Mouse (Mus musculus): ENCODE measurements around the gene Trp53rkb.
"Not testable (repeated sequence)": the region's sequence is repeated elsewhere in the genome, so short reads cannot be mapped to it uniquely, and the experiment has no call there.

Gene Trp53rkb

GRCm38 (mm10) chr2:166792355-166792754 is at the start of gene Trp53rkb:
Trp53rkb (plus strand) TSS chr2:166792531.
- DNase-seq (ENCODE audit: low read depth in 2 of 2, low spot score in 2 of 2), result no peak

- no peak for DNase-seq (ENCODE audit: low read depth in 2 of 2, low spot score in 2 of 2)
Measured at GRCm38 (mm10) chr2:166743504-166743903, 48.8 kb upstream of the Trp53rkb start.

- no peak for DNase-seq (ENCODE audit: low read depth in 2 of 2, low spot score in 2 of 2)
Measured at GRCm38 (mm10) chr2:166744433-166744832, 47.9 kb upstream of the Trp53rkb start.

GRCm38 (mm10) chr2:166745849-166746248 is 46.5 kb upstream of the Trp53rkb start:
- DNase-seq (ENCODE audit: low read depth in 2 of 2, low spot score in 2 of 2), result peak in 1 of 2 experiments; percentile 5

GRCm38 (mm10) chr2:166746261-166746913 is 45.9 kb upstream of the Trp53rkb start:
- not testable (repeated sequence) for DNase-seq (ENCODE audit: low read depth in 2 of 2, low spot score in 2 of 2)

- DNase-seq (ENCODE audit: low read depth in 2 of 2, low spot score in 2 of 2), result no peak
Measured at GRCm38 (mm10) chr2:166750620-166751191, 41.6 kb upstream of the Trp53rkb start.

- no peak for DNase-seq (ENCODE audit: low read depth in 2 of 2, low spot score in 2 of 2)
Measured at GRCm38 (mm10) chr2:166754194-166754593, 38.1 kb upstream of the Trp53rkb start.

GRCm38 (mm10) chr2:166754760-166755159 is 37.6 kb upstream of the Trp53rkb start:
- DNase-seq (ENCODE audit: low read depth in 2 of 2, low spot score in 2 of 2), result no peak

- DNase-seq (ENCODE audit: low read depth in 2 of 2, low spot score in 2 of 2), result no peak
Measured at GRCm38 (mm10) chr2:166757969-166758368, 34.4 kb upstream of the Trp53rkb start.

GRCm38 (mm10) chr2:166764051-166764450 is 28.3 kb upstream of the Trp53rkb start:
- no peak for DNase-seq (ENCODE audit: low read depth in 2 of 2, low spot score in 2 of 2)

- DNase-seq (ENCODE audit: low read depth in 2 of 2, low spot score in 2 of 2), result no peak
Measured at GRCm38 (mm10) chr2:166767591-166767990, 24.7 kb upstream of the Trp53rkb start.

GRCm38 (mm10) chr2:166771396-166771795 is 20.9 kb upstream of the Trp53rkb start:
- DNase-seq (ENCODE audit: low read depth in 2 of 2, low spot score in 2 of 2), result no peak

- DNase-seq (ENCODE audit: low read depth in 2 of 2, low spot score in 2 of 2), result no peak
Measured at GRCm38 (mm10) chr2:166773587-166773986, 18.7 kb upstream of the Trp53rkb start.

GRCm38 (mm10) chr2:166774275-166774674 is 18.1 kb upstream of the Trp53rkb start:
- no peak for DNase-seq (ENCODE audit: low read depth in 2 of 2, low spot score in 2 of 2)

- peak in 1 of 2 experiments; percentile 27 for DNase-seq (ENCODE audit: low read depth in 2 of 2, low spot score in 2 of 2)
Measured at GRCm38 (mm10) chr2:166775357-166775893, 16.9 kb upstream of the Trp53rkb start.

- peak; percentile 59 to 82 for DNase-seq (ENCODE audit: low read depth in 2 of 2, low spot score in 2 of 2)
Measured at GRCm38 (mm10) chr2:166776272-166776671, 16.1 kb upstream of the Trp53rkb start.

GRCm38 (mm10) chr2:166779956-166780355 is 12.4 kb upstream of the Trp53rkb start:
- DNase-seq (ENCODE audit: low read depth in 2 of 2, low spot score in 2 of 2), result no peak

- DNase-seq (ENCODE audit: low read depth in 2 of 2, low spot score in 2 of 2), result peak; percentile 77 to 83
Measured at GRCm38 (mm10) chr2:166780980-166781578, 11.3 kb upstream of the Trp53rkb start.

- DNase-seq (ENCODE audit: low read depth in 2 of 2, low spot score in 2 of 2), result no peak
Measured at GRCm38 (mm10) chr2:166784376-166784775, 8.0 kb upstream of the Trp53rkb start.

GRCm38 (mm10) chr2:166786353-166787004 is 5.9 kb upstream of the Trp53rkb start:
- DNase-seq (ENCODE audit: low read depth in 2 of 2, low spot score in 2 of 2), result peak; percentile 71 to 83

GRCm38 (mm10) chr2:166791738-166792137 is 593 bp upstream of the Trp53rkb start:
- peak in 1 of 2 experiments; percentile 27 for DNase-seq (ENCODE audit: low read depth in 2 of 2, low spot score in 2 of 2)
